Mouse (Mus musculus): ENCODE results near the gene Zfr2.

The Zfr2 gene

DNA sequence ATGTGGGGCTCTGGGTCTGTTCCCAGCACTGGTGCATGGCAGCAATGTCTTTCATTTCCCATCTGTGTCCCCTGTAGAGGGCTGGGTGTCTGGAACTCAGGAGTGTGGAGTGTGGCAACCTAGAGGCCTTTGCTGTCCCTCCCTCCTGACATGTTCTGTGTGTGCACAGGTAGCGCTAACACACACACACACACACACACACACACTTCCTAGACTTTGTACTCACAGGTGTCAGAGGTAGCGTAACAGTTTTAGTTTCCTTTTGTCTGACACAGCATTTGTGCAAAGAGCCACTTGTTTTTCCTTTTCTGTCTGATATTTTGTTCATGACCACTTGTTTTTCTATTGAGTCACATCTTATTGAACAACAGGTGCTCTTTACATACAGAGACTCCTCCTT is 14.8 kb downstream of the Zfr2 start:
- DNase-seq (ENCODE audit: low spot score in 2 of 2): no peak

DNA sequence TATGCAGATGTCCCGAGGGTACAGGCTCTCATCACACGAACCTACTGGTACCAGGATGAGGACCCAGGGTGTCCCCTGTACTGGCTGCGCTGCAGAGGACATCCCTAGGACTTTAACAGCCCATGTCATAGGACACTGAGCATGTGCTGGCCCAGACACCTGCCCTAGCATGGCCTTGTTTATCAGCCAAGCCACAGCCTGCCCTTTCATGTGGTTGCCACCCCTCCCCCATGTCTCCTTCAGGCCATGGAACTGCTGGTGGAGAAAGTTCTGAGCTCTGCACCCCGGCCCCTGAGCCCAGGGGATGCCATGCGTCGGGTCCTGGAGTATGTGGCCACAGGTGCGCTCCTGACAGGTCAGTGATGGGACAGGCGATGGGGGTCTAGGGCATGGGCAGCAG is 16.5 kb downstream of the Zfr2 start:
- no peak for DNase-seq (ENCODE audit: low spot score in 2 of 2)

DNA sequence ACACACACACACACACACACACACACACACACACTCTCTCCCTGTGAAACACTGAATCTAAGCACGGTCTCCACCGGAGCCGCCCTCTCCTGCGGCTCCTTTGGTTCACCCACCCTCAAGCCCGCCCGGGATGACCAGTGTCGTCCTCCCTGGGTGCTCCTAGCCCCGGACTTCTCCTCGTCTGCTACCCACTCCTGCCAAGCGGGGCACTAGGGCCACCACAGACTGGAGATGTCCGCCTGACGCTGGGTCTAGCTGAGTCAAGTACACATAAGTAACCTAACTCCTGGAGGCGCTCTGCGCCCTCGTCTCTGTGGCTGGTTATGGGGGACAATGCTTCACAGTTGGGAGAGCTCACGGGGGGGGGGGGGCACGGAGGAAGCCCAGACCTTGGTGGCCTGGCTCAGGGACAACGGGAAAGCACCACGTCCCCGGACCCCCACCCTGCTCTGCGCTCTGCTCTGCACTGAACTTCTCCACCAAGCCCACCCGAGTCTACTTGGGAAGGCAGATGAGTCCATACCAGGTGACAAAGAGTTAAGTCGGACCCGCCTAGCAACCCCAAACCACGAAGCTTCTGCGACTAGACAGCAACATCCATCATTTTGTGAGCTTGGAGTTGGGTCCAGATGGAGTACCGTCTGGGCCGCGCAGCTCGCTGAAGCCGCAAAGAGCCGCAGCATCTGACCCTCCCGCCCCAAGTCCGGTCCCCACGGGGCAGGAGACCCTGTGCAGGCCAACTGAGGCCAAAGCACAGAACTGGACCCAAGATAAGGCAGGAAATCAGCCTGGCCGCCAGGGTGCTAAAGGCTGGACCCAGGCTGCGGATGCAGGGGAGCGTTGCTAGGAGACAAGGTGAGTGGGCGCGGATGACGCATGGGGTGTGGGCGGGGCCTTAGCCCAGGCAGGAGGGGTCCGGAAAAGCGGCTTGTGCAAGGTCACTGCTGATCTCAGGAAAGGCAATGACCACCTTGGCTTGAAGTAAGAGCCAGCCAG is 19.8 kb downstream of the Zfr2 start, which contains the start of gene Matk:
Gene Matk (plus strand): TSS at position 512 of the 996 bp plus-strand sequence.
- DNase-seq (ENCODE audit: low spot score in 2 of 2): no peak

DNA sequence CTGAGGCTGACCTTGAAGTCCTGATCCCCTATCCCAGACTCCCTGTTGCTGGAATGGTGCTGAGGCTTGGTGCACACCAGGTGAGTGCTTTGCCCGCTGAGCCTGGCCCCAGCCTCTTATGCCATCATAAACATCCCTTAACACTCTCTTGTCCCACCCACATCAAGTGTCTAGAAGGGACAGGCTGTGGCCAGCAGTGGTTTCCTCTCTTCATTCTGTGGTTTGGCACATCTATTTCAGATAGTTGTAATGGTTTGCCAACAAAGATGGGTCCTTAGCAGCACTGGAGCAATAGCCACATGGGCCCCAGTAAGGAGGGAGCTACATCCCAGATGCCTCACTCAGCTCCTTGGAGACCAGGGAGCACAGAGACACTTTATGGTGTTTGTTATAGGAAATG is 21.9 kb downstream of the Zfr2 start:
- DNase-seq (ENCODE audit: low spot score in 2 of 2): no peak

DNA sequence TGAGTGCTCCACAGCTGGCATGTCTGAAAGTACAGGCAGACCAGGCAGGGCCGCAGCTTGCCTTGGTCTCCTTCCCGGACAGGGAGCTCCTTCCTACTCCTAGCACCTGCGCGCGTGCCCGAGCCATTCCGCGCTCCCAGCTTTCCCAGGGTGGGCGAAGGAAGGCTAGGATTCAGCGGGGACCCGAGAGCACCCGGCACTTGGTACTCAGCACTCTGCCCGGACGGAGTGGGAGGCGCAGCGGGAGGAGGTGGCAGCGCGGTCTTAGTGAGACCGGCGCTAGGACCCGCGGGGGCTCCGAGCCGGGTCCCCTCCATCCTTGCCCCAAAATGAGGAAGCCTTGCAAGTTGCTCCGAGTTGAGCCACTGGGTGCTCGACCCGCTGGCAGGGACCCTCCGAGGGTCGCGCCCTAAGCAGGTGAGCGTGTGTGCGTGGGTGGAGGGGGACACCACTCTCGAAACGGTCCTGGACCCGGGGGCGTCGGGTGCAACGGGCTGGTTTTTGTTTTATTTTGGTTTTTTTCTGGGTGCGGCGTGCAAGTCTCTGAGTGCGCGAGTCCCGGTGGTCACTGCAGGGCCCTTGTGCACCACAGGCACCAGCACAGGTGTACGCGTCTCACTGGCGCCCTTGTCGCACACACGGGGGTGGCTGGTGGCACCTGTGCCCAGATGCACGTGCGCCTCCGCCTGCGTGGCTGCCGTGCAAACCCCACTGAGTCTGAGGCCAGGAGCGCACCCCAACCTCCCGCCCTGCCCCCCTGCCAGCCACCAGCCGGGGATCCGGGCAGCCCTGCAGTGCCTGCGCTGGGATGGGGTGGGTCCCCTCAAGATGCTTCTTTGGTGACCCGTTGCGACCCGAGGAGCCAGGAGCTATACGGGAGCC is 24.4 kb downstream of the Zfr2 start:
- DNase-seq (ENCODE audit: low spot score in 2 of 2): no peak

DNA sequence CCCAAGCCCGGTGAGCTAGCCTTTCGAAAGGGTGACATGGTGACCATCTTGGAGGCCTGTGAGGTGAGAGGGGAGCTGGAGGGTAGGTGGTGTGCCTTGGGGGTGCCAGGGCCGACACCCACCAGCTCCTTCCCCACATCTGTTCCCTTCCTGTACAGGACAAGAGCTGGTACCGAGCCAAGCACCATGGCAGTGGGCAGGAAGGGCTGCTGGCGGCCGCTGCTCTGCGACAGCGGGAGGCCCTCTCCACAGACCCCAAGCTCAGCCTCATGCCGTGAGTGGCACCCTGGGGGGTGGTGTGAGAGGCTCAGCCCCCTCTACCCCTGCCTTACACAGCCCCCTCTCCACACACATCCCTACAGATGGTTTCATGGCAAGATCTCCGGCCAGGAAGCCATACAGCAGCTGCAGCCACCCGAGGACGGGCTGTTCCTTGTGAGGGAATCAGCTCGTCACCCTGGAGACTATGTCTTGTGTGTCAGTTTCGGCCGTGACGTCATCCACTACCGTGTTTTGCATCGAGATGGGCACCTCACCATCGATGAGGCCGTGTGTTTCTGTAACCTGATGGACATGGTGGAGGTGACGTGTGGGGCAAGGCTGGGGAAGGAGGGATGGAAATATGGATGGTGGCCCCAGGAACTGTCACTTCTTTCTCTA is 26.4 kb downstream of the Zfr2 start:
- DNase-seq (ENCODE audit: low spot score in 2 of 2): no peak

DNA sequence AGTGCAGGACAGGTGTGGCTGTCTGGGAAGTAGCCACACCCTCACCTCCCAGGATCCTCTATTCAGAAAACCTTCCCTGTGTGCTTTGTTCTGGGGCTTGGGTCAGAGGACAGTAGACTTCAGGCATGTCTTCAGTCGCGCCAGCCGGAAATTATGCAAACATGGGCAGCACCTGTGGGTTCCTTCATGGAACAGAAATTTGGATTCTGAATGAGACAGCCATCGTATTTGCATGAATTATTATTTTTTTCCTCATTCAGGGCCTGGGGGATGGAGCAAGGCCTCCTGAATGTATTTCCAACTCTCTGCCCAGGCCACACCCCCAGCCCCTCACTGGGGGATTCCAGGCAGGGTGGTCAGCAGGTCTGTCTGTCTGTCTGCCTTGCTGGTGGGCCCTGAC is 28.1 kb downstream of the Zfr2 start:
- no peak for DNase-seq (ENCODE audit: low spot score in 2 of 2)

DNA sequence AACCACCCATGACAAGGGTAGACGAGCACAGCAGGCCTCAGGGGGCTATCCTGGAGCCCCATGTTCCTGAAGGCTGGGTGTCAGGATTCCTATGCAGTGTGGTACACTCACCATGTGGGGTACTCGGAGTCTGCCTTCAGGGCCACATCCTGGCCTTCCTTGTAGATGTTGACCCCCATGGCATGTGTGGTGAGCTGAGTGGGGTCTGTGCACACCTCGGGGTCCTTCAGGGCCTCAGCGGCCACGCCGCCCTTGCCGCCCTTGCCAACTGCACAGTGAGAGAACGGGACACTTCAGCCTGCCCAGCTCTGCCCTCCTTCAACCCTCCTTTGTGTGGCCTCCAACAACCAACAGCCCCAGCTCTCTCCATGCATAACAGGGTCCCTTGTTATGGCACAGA is 32.6 kb downstream of the Zfr2 start:
- DNase-seq (ENCODE audit: low spot score in 2 of 2): no peak

DNA sequence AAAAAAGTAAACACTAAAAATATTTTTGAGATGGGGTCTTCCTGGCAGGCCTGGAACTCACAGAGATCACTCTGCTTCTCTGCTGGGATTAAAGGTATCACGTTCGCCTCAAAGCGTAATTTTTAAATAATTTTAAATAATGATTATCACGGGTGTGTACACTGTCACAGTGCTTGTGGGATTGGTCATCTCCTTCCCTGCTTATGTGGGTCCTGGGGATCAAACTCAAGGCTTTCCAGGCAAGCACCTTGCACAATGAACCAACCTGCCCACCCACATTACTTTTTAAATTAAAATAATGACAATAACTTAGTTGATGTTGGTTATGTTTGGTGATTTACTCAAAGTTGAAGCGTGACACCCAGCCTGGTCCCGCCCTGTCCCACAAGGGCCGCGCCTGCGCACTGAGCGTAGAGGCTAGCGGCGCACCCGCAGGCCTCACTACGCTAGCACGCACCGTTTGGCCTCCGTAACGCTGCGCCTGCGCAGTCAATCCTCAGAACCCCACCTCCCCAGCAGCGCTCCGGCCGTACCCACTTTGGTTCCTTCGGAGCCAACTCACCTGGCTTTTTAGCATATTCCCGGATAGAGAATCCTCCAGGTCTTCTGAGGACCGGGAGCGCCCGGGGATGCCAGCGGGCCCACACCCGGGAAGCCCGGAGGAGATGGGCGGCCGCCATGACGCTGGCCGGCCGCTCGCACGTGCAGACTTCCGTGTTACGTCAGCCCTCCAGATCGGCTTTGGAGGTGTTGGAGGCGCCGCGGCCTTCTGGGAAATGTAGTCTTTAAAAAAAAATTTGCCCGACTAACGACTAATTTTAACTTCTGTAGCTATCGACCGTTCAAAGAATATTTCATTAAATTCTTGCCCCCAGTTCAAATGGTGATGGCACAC is 33.5 kb downstream of the Zfr2 start, which contains the start of the genes Mrpl54 and Apba3:
Gene Mrpl54 (minus strand): TSS at position 724 of the 895 bp plus-strand sequence.
Gene Apba3 (plus strand): TSS at position 750 of the 895 bp plus-strand sequence.
- peak; percentile 95 for DNase-seq (ENCODE audit: low spot score in 2 of 2)

DNA sequence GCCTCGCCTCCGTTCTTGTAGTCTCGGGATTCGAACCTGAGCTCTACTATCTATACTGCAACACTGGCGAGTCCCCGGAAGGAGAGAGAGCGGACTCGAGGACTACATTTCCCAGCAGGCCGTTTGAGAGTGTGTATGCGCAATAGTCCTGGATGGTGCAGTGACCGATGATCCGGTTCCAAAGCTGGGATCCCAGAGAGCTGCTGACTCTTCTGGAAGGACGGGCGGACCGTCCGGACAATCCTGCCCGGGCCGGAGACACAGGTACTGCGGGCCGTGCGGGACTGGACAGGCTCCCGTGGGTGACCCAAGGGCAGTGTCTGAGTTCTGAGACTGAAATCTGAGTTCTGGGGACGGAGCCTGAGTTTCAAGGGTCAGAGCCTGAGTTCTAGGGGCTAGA is 35.1 kb downstream of the Zfr2 start:
- DNase-seq (ENCODE audit: low spot score in 2 of 2): peak; percentile 78 to 87

DNA sequence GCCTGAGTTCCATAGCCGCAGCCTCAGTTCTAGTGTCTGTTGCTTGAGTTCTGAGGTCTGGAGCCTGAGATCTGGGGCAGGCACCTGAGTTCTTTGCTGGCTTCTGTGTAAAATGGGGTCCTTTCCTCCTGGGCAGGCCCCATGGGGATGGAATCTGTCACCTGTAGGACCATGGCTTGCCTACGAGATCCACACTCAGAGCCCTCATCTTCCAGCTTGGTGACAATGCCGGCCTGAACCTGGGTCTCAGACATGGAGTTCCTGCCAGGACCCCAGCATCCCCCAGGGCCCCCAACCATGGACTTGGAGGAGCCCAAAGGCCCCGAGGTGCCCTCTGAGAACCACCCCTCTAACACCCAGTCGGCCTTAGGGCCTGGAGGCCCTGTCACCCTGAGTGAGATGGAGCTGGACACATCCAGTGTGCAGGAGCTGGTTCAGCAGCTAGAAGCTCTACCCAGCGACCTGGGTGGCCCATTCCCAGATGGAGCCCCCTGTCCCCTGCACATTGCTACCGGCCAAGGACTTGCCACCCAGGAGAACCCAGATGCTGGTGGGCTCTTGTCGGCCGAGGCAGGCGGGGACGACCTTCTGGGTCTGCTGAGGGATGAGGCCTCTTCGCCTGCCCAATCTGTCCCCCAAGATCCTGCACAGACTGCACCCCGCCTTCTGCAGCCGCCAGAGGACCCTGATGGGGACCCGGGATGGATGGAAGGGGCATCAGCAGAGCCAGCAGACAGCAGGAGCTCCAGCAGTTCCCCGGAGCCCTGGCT is 35.9 kb downstream of the Zfr2 start:
- DNase-seq (ENCODE audit: low spot score in 2 of 2): no peak

DNA sequence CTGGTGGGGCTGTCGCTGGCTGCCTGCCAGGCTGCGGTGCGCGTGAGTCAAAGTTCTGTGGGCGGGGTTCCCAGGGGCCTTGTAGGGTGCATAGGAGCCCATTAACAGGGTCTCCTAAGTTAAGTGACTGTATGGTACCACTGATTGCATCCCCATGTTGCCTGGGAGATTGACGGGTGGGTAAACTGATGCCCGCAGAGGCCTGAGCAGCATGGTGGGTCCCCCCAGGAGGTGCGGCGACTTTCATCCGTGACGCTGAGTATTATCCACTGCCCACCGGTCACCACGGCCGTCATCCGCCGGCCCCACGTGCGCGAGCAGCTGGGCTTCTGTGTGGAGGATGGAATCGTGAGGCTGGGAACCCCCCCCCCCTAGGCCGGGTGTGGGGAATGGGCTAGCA is 39.4 kb downstream of the Zfr2 start:
- no peak for DNase-seq (ENCODE audit: low spot score in 2 of 2)

DNA sequence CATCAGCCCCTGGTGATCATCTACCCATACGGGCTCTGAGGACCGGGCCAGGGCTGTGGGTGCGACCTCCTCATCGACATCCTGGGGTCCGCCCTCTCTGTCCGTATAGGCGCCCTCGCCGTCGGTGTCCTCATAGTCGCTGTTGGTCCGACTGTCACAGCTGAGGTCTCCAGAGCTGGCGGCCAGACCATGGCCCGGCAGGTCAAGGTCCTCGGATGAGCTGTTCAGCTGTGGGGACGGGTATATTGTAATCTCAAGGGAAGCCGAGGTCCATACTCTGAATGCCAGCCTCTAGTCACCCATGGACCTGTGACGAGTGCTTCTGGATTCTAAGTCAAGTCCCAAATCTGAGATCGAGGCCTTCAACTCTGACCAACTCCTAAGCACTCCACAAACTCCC is 40.9 kb downstream of the Zfr2 start:
- DNase-seq (ENCODE audit: low spot score in 2 of 2): no peak

DNA sequence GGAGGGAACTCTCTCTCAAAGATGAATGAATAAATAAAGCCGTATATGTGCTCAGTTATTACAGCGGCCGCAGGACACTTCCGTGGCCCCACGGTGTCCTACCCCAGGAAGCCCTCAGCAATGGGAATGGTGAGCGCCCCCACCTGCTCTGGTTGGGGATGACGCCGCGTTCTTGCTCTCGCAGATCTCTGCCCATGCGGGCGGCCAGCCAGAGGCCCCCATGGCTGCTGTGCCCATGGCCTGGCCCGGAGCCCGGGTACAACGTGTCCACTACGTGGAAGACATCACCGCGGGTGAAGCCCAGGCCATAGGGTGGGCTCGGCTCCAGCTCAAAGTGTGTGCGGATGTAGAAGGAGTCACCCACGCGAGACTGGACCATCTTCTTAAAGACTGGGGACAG is 44.7 kb downstream of the Zfr2 start:
- no peak for DNase-seq (ENCODE audit: low spot score in 2 of 2)

DNA sequence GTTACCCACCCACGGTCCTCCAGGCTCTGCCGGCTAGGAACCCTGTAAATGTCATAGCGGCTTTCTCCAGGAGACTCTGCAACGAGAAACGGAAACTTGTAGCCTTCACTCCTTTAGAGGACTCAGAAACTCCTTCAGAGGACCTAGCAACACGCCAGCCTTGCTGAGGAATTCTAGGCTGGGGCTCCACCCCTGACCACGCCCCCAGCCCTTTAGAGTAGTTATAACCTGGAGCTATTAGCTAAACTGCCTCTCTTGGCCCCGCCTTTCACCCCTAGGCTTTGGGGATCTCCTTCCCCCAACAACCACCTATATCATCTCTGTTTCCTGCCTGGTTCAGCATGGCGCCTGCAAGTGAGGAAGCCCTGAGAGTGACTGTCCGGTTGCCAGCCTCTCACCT is 46.5 kb downstream of the Zfr2 start:
- no peak for DNase-seq (ENCODE audit: low spot score in 2 of 2)

DNA sequence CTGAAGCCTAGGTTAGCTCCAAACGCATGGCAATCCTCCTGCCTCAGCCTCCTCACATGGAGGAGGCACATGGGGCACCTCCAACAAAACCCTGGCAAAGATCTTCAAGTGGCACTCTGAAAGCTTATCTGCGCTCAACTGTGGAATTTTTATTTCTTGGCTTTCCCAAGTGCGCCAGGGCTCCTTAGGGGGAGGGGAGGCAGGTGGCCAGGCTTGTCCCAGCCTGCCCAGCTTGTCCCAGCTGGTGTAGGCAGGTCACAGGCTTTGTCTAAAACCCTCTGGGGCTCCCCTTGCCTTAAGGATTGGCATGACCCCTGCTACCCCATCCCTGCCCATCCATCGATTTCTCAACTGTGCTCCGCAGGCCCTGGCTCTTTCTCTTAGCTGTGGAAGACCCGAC is 51.2 kb downstream of the Zfr2 start:
- no peak for DNase-seq (ENCODE audit: low spot score in 2 of 2)

DNA sequence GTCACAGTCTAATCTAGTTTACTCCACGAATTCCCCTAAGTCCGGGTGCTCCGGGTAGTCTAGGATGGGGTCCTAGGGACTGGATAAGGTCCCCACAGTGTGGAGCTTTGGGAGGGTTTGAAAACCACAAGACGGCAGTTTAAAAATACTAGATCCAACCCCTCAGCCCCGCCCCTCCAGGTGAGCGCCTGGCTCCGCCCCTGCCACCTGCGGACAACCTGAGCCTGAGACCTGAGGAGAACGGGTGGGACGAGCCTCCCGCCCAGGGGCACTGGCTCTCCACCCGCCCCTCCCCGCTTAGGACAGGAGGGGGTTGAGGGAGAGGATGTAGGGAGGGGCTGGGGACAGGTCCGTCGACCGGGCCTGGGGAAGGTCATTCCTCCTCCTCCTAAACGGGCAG is 51.8 kb downstream of the Zfr2 start:
- DNase-seq (ENCODE audit: low spot score in 2 of 2): no peak

DNA sequence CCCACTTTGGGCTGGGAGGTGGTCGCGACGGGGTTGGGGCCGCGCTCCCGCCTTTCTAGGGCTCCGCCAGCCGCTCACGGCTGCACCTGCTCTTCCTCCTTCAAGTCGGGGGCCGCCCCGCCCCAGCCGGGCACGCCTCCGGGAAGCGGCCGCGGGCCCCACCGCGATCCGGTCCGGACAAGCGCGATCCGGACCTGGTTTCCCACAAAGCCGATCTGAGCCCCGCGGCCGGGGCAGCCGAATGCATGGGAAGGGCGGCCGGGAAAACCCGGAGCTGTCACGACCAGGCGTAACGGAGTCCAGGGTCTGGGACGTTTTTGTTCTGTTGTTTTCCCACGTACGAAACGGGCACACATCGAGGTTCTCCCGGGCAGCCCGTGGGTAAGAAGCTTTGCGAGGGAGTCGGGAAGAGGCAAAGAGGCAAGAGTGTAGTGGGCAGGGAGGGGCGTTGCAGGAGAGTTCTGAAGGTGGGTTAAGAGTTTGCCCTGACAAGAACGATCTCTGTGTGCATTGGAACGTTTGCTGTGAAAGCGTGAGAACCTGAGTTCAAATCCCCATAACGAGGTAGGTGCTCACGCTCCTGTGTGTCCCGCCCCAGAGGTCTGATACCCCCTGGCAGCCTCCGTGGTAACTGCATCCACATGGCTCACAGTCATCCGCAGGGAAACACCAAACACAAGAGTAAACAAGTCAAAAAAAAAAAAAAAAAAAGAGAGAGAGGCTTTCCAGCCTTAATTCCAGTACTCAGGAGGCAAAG is 52.9 kb downstream of the Zfr2 start:
- peak; percentile 91 to 92 for DNase-seq (ENCODE audit: low spot score in 2 of 2)

DNA sequence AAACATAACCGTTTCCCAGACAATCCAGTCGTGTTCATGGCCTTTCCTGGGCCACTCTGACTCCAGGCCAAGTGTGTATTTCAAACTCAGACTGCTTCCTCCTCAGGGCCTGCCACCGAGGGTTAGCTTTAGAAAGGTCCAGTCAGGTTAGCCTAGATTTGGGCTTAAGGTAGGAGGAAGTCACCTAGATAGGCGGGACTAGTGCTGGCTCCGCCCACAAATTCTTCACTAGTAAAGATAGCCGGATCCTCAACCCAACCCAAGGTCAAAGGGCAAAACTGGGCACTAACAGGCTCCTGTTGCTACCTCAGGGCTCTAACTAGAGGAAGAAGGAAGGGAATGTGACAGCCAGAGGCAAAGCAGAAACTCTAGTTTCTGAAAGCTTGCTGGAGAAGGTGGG is 53.6 kb downstream of the Zfr2 start:
- DNase-seq (ENCODE audit: low spot score in 2 of 2): peak in 1 of 2 experiments; percentile 61

Data from urinary bladder, postnatal 36 days (tissue).